Mouse (Mus musculus) gastrocnemius, postnatal 14 days (tissue): ENCODE results near the gene Sowaha. TPM values are rescaled to one million over a fixed set of nuclear protein-coding genes. Genes with fewer than 3 reads are reported as not detected.
A peak's percentile ranks its signal among the peaks of the same experiment; 100 is the strongest.
"Not testable (repeated sequence)": the region's sequence is repeated elsewhere in the genome, so short reads cannot be mapped to it uniquely, and the experiment has no call there.

ENCODE experiments used
- DNase-seq: peaks from one replicate; pipeline ENCODE4 v3.0.0; 2021; ENCODE audit warnings: mixed read lengths
- intact Hi-C: fragments of 180-260 bp; cut with DNase I; formaldehyde crosslinking; loops from one replicate; pipeline ENCODE4 v1.15.1; 2025; ENCODE audit warnings: low total_unique reads
- total RNA-seq, 2 experiments: library from RNA; stranded (reverse); gene quantifications; 2 replicates each; pipeline ENCODE4 v1.2.3; 2021

Gene Sowaha
- total RNA-seq, 2 experiments from 2014 or later: 0.11 to 0.12 TPM

DNA sequence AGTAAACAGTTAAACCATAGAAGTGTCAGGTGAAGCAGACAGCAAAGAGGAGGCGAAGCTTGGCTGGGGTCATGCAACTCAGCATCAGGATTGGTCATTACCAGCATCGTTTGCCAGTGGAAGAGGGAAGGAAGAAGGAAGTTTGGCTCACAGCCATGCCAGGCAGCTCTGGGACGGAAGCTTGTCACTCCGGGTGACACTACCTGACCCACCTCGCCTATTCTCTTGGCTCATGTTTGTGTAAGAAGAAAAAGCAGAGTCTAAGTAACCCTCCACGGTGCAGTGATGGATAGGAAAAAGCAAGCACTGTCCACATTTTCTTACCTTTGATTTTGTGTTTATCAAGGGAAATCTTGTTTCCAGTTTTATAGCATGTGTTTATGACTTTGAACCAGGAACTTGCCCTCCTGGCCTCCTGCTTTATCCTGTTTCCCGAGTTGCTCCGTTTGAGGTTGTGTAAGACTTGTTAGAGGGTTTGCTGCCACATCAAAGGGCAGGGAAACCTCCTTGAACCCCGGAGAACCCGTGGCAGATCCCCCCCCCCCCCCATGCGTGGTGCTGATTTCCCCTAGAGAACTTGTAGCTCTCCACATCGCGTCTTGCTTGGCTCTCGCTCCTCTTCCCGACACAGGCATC is 29.9 kb downstream of the Sowaha start:
- no peak for DNase-seq
- intact Hi-C loops: no loop called here

DNA sequence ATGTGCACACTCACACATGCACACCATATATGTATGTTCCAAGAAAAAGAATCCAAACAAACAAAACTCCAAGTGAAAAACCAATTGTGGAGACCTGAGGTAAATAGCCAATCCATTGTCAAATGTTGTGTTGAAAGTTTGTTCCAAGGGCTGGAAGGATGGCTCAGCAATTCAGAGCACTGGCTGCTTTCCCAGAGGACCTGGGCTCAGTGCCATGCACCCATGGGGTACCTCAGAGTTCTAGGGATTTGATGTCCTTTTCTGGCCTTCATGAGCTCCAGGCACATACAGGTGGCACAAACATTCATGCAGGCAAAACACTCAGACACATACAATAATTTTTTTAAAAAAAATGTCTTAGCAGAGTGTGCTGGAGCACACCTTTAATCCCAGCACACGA is 31.5 kb downstream of the Sowaha start:
- peak; percentile 25 for DNase-seq
- intact Hi-C loops: no loop called here

DNA sequence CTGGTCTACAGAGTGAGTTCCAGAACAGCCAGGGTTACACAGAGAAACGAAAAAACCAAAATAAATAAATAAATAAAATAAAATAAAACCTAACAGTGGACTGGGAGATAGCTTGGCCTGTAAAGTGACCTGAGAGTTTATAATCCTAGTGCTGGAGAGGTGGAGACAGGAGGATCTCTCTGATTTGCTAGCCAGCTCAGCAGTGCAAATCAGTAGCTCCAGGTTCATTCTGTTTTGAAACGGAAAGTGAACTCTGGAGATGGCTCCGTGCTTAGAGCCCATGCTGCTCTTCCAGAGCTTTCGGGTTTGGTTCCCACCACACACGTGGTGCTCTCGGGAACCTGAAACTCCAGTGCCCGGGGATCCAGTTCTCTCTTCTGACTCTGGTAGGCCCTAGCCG is 32.1 kb downstream of the Sowaha start:
- intact Hi-C loops: no loop called here

DNA sequence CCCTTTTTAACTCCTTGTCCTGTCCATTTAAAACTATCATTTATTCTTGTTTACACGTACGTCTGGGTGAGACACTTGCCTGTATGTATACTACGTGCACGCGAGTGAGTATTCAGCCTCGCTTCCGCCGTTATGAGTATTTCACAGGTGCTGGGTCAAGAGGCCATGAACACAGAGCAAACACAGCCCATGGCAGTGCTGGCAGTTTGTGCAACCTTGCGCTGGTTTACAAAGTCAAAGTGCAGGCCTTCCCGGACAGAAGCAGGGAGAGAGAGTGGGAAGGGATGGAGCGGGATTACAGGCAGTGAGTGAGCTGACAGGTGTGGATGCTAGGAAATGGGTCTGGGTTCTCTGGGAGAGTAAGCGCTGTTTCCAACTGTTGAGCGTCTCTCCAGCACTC is 33.9 kb downstream of the Sowaha start:
- intact Hi-C loops: no loop called here
- no peak for DNase-seq

More for the DNA sequence above, 32.1 kb downstream of the Sowaha start:
- no peak for DNase-seq

DNA sequence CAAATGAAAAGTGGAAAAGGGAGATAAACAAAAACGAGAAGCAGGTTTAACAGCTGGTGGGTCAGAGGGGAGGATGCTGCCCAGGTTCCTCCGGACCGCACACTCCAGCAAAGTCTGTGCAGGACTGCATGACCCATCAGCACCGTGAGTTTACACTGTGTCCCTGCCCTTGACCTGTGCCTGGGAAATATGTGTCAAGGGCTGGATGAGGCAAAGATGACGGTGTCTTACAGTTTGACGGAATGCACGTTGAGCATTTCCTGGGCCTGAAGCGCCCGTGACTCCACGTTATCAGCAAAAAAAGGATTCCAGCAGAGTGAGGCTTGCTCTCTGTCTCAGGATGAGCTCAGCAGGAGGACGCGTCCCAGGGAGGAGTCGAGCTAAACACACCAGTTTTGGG is 34.5 kb downstream of the Sowaha start:
- intact Hi-C loops: no loop called here
- no peak for DNase-seq

DNA sequence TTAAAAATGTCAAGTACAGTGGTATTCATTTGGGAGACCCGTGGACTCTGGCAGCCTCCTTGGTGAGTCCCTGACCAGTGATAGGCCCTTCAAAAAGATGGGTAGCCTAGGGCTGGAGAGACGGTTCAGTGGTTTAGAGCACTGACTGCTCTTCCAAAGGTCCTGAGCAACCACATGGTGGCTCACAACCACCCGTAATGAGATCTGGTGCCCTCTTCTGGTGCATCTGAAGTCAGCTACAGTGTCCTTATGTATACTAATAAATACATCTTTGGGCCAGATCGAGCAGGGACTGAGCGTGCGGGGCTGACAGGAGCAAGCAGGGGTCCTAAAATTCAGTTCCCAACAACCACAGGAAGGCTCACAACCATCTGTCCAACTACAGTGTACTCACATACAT is 36.2 kb downstream of the Sowaha start:
- DNase-seq: no peak
- intact Hi-C loops: no loop called here

DNA sequence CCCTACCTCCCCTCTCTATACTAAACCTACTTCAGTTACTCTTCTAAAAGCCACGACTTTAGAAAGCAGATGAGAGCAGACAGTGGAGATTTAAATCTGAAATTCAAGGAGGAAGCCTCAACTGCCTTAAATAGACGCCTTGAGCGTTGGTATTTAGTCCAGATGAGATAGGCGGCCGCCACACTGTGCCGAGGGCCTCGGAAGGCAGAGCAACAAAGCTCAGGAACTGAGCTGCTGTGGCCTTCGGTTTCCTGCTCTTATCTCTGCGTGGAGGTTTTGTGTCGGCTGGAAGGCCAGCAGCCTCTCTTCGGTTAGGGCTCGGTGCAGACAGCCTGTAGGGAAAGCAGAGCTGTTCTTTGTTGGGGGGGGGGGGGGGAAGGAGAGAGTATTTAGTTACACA is 38.2 kb downstream of the Sowaha start:
- DNase-seq: no peak
- intact Hi-C loops: no loop called here

DNA sequence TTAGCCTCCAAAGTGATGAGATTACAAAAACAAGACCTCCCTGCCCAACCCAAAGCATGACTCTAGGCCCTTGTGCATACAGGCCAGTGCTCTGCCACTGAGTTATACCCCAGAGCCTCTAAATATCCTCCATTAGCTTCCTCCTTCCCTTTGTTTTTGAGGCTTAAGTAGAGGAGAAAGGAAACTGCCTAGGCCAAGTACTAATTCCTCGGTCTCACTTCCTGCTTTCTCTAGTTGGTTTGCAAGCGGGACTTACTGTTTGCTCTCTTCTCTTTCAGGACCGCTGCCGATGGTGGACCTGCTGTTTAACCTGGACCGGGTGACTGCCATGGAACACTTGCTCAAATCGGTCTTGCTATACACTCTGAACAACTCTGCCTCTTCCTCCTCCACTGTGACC is 43.7 kb downstream of the Sowaha start:
- intact Hi-C loops: no loop called here
- no peak for DNase-seq

DNA sequence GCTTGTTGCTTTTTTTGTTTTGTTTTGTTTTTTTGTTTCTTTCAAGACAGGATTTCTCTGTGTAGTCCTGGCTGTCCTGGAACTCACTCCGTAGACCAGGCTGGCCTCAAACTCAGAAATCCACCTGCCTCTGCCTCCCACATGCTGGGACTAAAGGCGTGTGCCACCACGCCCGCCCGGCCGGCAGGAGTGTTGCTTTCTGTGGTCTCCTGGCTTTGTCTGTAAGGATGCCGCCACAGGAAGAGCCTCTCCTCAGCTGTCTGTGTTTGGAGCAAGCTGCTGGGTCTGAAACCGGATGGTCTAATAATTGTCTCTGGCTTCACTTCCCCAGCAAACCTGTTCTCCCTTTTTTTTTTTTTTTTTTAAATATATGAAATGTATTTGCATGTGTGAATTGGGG is 44.6 kb downstream of the Sowaha start:
- DNase-seq: no peak

DNA sequence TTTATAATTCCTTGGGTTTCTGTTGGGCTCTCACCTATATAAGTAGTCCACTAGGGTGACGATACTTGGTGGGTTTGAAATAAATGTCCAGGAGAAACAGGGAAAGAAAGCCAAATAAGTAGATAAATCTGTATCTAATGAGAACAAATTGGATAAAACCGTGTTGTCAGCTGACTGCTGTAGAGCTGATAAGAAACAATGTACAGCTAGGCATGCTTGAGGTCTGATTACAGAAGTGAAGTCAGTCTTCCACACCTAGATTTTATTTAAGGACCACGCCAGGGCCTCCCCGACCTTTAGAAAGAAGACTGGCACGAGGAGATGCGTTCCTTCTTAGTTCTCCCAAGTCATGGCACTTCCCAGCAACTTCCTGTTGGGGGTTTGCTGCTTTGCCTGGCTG is 47.0 kb downstream of the Sowaha start:
- intact Hi-C loops: no loop called here
- no peak for DNase-seq

More for the DNA sequence above, 44.6 kb downstream of the Sowaha start:
- intact Hi-C loops: no loop called here

DNA sequence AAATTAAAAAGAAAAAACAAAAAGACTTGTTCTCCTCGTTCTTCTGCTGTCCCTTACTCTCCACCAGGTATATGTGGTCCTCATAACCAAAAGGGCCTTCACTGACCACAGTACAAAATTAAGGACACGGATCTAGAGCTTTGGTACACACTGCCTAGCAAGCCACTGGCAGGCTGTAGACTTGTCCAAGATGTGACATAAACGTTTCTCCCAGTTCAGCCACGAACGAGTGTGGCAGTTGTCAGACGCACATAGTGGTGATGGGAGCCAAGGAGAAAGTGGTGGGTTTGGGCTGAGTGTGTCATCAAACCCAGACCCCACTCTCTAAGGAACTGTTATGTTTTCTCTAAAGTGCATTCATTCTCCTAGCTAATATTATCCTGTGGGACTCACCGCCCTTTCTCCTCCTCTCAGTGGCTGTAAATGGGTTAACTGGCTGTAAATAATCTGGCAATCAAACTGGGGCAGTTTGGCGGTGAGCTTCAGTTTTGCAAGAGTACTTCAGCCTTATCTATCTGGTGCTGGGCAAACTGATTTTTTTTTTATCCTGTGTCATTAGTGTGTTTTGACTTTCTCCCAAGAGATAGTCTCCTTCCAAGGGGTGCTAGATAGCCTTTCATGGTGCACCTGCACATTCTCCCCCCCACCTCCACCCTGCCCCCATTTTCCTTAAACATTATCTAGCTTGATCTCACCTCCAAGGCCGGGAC is 48.6 kb downstream of the Sowaha start:
- intact Hi-C loops: no loop called here
- no peak for DNase-seq

DNA sequence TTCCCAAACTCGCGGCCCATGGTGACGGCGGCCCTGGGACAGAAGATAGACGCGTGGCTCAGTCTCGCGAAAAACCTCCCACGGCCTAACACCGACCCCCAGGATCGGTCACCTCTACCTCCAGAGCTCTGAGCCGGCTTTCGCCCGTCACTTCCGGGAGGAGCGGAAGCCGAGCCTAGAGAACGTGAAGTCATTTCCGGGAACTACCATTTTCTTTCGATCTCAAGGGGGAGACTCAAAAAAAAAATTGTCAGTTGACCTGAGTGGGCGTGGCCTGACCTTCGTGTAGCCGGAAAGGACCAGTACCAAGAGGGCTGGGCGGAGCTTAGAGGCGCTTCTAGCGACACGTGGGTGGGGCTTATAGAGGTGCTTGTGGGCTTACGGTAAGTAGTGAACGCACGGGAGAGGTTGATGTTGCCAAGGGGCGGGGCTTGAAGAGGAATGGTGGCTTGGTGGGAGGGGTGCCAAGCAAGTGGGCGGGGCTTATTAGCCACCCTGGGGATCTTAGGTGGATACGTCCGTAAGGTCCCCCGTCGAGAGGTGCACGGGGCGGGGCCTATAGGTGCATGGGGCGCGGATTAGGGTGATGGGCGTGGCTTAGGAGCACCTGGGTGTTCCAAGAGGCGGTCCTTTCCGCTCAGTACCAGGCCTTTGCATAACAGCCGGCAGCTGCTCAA is 49.3 kb downstream of the Sowaha start, which contains the start of the genes Uqcrq and Gdf9:
Uqcrq (minus strand) TSS at position 162 of the 677 bp plus-strand sequence.
Gdf9 (plus strand) TSS at position 354 of the 677 bp plus-strand sequence.
- DNase-seq: peak; percentile 97
- intact Hi-C loops: no loop called here

DNA sequence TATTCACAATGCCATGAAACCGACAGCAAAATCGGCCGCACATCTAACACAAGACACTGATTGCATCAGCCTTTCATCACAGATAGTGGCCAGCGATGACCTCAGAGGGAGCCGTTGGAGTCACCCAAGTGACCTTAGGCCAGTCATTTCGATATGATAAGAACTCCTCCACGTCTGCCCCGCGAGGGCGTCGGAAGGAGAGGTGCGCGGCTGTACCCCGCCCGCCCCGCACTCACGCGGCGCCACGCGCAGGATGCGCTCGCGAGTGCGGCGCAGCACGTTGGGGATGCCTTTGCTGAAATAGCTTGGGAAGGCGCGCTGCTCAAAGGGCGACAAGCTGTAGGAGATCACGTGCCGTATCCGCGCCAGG is 49.8 kb downstream of the Sowaha start:
- no peak for DNase-seq
- intact Hi-C loops: no loop called here

DNA sequence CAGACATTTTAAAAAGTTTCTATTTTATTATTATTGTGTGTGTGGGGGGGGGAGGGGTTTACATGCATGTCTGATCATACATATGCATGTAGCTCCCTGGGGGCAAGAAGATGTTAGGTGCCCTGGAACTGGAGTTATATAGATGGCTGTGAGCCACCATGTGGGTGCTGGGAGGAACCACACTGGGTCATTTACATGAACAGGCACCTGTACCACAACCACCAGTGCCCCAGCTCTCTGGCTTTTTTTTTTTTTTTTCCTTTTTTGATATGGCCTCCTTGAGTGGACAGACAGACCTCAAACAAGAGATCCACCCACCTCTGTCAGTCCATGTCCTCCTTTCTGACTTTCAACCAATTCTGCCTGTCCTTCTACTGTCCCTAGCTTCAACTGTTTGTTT is 50.9 kb downstream of the Sowaha start:
- intact Hi-C loops: no loop called here

DNA sequence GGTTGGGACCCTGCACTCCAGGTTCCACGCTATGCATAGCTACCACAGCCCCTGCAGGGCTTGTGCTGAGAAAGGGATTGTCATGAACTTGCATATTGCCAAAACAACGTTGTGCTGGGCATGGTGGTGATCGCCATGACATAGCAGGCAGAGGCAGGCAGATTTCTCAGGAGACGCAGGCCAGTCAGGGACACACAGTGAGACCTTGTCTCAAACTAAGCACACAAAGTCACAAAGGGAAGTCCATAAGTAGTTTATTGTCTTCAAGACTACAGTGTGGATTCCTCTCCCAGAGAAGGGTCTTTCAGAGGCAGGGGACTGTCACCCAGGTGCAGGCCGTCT is 51.4 kb downstream of the Sowaha start:
- no peak for DNase-seq

More for the DNA sequence above, 50.9 kb downstream of the Sowaha start:
- no peak for DNase-seq

DNA sequence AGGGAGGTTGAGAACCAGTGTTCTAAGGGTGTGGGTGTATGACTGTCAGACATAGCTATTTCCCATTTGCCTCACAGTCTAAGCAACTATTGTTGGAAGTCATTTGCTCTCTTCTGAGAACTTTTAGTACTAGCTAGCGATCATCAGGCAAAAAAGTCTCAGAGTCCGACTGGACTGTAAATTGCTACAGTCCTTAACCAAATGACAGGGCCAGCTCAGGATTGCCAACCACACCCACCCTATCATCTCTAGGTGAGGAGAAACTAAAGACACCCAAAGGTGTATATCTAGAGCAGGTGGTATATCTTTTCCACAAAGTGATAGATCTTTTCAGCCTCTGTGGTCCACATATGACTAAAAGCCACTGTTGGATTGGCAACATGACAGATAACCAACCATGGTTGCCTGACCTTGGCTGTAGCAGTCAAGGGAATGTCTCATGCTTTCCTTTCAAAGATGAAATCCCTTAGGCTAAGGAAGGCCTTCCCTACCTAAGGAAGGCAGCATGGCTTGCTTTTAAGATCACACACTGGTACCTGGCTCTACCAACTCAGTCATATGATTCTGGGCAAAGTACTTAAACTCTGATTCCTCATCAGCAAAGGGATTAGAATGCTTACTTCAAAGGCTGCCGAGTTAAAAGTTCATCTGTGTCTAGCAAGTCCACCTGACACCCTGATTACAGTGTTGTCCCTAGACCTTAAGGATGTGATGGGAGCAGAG is 51.9 kb downstream of the Sowaha start:
- intact Hi-C loops: no loop called here
- no peak for DNase-seq

More for the DNA sequence above, 51.4 kb downstream of the Sowaha start:
- intact Hi-C loops: no loop called here

DNA sequence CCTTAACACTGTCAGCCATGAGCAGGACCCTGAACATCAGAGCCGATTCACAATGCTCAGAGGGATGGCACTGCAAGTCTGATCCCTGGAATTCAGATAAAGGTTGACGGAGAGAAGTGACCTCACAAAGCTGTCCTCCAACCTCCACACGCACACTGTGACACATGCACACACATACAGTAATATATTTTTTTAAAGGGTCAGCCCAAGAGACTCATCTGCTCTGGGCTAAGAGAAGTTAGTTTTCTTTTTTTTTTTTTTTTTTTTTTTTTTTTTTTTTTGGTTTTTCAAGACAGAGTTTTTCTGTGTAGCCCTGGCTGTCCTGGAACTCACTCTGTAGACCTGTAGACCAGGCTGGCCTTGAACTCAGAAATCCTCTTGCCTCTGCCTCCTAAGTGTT is 53.2 kb downstream of the Sowaha start:
- intact Hi-C loops, DNase-seq: not testable (repeated sequence)
